ENCODE assay signal across 21 mouse cellular contexts in the genomic region with DNA sequence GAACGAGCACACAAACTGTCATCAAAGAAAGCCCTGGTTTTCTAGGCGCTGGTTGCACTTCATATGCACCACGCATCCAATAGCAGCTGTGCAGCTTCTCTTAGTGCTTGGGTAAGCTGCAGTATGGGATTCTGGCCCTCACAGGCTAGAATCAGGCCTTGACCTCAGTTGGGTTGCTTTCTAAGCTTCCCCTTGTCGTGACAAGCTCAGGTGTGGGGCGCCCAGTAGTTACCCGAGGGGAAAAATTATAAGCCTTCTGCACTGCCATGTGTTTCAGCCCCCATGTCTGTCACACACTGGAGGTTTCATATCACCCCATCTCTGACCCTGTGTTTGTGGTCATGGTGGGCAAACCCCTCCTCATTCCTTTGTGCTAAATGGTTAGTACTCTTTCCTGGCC. TPM values are rescaled to one million over a fixed set of nuclear protein-coding genes. Genes with fewer than 3 reads are reported as not detected.
A peak's percentile ranks its signal among the peaks of the same experiment; 100 is the strongest.
DNase-seq lines count a peak whose midpoint lies in the region; ATAC-seq lines count a peak whose summit lies in the region.
"Had no signal": no experiment of that assay in that cellular context is flagged by ENCODE, and none has a peak within 500 bp of the region (broad histone marks: within the 10 kb centered on the region; RNA-seq: fewer than 3 reads in every experiment).

No protein-coding gene starts in this region.

- no peaks in the 10 kb centered on the region for H3K4me1 ChIP-seq in midbrain, embryonic 11.5 days (ENCODE audit: control insufficient read depth, insufficient read depth, low read length)
- H3K4me1 ChIP-seq in midbrain, embryonic 15.5 days: peaks cover 9% of the 10 kb centered on the region

- DNase-seq in heart, adult 11 months: peak; percentile 51
- DNase-seq in heart, postnatal 25 days (ENCODE audit: low spot score): no peak
- DNase-seq in midbrain, embryonic 11.5 days (ENCODE audit: low spot score, missing footprints): peak; percentile 57
- DNase-seq: adrenal gland, adult 2 months; adrenal gland, adult 8-10 months; adrenal gland, postnatal 10 days; adrenal gland, postnatal 14 days; adrenal gland, postnatal 25 days; adrenal gland, postnatal 36 days; B cell, adult 2 months; cerebellum, adult 11 months; cerebellum, adult 11-12 months; cerebellum, adult 18-20 months had no signal

- no peaks in the 10 kb centered on the region for H3K9me3 ChIP-seq in midbrain, embryonic 11.5 days (ENCODE audit: control insufficient read depth, low read length)
- H3K9me3 ChIP-seq in midbrain, embryonic 15.5 days: no peaks in the 10 kb centered on the region

- H3K4me2 ChIP-seq in midbrain, embryonic 11.5 days: no peak overlapping the region
- H3K4me2 ChIP-seq in midbrain, embryonic 15.5 days: no peak overlapping the region

- no peak overlapping the region for H3K4me3 ChIP-seq in midbrain, embryonic 11.5 days (ENCODE audit: low read depth, low read length)
- H3K4me3 ChIP-seq in midbrain, embryonic 15.5 days: no peak overlapping the region

- H3K27ac ChIP-seq in midbrain, embryonic 11.5 days (ENCODE audit: low read depth, low read length): no peak overlapping the region
- H3K27ac ChIP-seq in midbrain, embryonic 15.5 days: no peak overlapping the region

- H3K9ac ChIP-seq in midbrain, embryonic 11.5 days (ENCODE audit: low read length): no peak overlapping the region
- no peak overlapping the region for H3K9ac ChIP-seq in midbrain, embryonic 15.5 days

- WGBS in midbrain, embryonic 11.5 days: 86% methylated on average over 6 of the region's 6 CpGs
- WGBS in midbrain, embryonic 15.5 days: 81% methylated on average over 6 of the region's 6 CpGs

- H3K27me3 ChIP-seq in midbrain, embryonic 11.5 days (ENCODE audit: control insufficient read depth, insufficient read depth, low read length): no peaks in the 10 kb centered on the region
- H3K27me3 ChIP-seq in midbrain, embryonic 15.5 days (replicated peaks): no peaks in the 10 kb centered on the region

- H3K36me3 ChIP-seq in midbrain, embryonic 11.5 days (ENCODE audit: control insufficient read depth, insufficient read depth, low read length): no peaks in the 10 kb centered on the region
- H3K36me3 ChIP-seq in midbrain, embryonic 15.5 days (replicated peaks): no peaks in the 10 kb centered on the region
- H3K36me3 ChIP-seq: G1E had no signal

- ATAC-seq in midbrain, embryonic 11.5 days (ENCODE audit: low FRiP score): no peak
- no peak for ATAC-seq in midbrain, embryonic 15.5 days (replicated peaks)
- ATAC-seq: activated CD4-positive, CD25-positive, alpha-beta regulatory T cell, adult 4 months; CD4-positive, CD25-positive, alpha-beta regulatory T cell, adult 4 months; Patski had no signal

- intact Hi-C loops in heart, postnatal 25 days (cut with DNase I): no loop called here

RNA-seq across cellular contexts. Expression of a gene that starts 42.0 kb away (rescaled TPM):
- total RNA-seq in heart, postnatal 25 days (2021): 1 to 10 TPM; 2.6 to 3.3 TPM
- 0.14 and 0.20 TPM in 2 replicates for polyA plus RNA-seq in midbrain, embryonic 11.5 days (2014; fragmentation: Nextera tagmentation; extraction: Ambion mirVana)
- 0.41 and 0.65 TPM in 2 replicates for polyA plus RNA-seq in midbrain, embryonic 15.5 days (2015; fragmentation: Nextera tagmentation; extraction: Ambion mirVana)
- total RNA-seq: adrenal gland, adult 2 months; adrenal gland, postnatal 14 days; adrenal gland, postnatal 25 days; ES-E14; G1E; MEL had no signal
- polyA plus RNA-seq: adrenal gland, adult 2 months; C2C12; CD4-positive, CD25-positive, alpha-beta regulatory T cell, adult 4 months; G1E; Patski had no signal
